Mouse (Mus musculus): ENCODE measurements around the gene Olfr239.
"Not testable (repeated sequence)": the region's sequence is repeated elsewhere in the genome, so short reads cannot be mapped to it uniquely, and the experiment has no call there.

GRCm38 (mm10) chr17:33236646-33237045 lies 45.5 kb downstream of the Olfr239 start:
- TF ChIP-seq GATA1, TAL1 (IDR thresholded peaks at IDR 0.05; ENCODE audit: low read length): not testable (repeated sequence)

Data from erythroblast, embryonic 14.5 days (primary cell).